Mouse (Mus musculus): ENCODE measurements around the gene Pde8a.

GRCm38 (mm10) chr7:81215950-81216349, 2.6 kb downstream of the Pde8a start:
- no peak for TF ChIP-seq CTCF (IDR thresholded peaks at IDR 0.05; ENCODE audit: extremely low read depth, insufficient read length, insufficient replicate concordance, low read depth, low read length)
- TF ChIP-seq POLR2A (IDR thresholded peaks at IDR 0.05; ENCODE audit: low read depth, low read length): no peak
